Mouse (Mus musculus) adrenal gland, postnatal 25 days (tissue): ENCODE results near the gene Zfp626. TPM values are rescaled to one million over a fixed set of nuclear protein-coding genes. Genes with fewer than 3 reads are reported as not detected.
"Not testable (repeated sequence)": the region's sequence is repeated elsewhere in the genome, so short reads cannot be mapped to it uniquely, and the experiment has no call there.

Experiments
- DNase-seq: peaks from one replicate; pipeline ENCODE4 v3.0.0; 2021; ENCODE audit warnings: mixed read lengths
- total RNA-seq: library from RNA; stranded (reverse); gene quantifications from 2 replicates; pipeline ENCODE4 v1.2.3, GENCODE M21; 2021

Zfp626 gene
- total RNA-seq, 1 experiment from 2014 or later: 10.8 TPM

- DNase-seq: peak; percentile 72
These were observed 53.6 kb downstream of the Zfp626 start for GRCm38 (mm10) chr7:27860396-27861235.

DNA sequence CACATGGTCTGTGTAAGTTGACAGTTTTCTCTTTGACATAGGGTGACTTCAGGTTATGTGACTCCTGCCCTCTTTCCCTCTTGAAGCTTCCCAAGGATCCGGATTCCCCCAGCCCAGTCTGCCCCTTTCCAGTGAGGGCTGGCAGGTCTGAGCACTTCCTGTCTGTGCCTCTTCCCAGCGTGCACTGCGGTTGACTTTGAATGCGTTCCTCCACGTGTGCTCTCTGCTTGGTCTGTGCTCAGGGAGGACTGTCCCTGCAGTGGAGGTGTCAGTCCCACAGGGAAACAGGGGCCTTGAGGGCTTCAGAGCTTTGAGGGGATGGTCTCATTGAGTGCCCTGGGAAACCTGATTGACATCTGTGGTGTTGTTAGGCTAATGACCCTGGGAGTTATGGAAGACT lies 55.6 kb downstream of the Zfp626 start:
- DNase-seq: not testable (repeated sequence)

Other genes starting within 250 kb of the Zfp626 start
- 150 and 209 TPM in 2 replicates for gene Akt2, start 215.6 kb upstream of the Zfp626 start, total RNA-seq
- not detected in 2 replicates for gene Ttc9b, start 153.3 kb upstream of the Zfp626 start, total RNA-seq
- 27.2 and 30.2 TPM in 2 replicates for gene Map3k10, start 132.6 kb upstream of the Zfp626 start, total RNA-seq
- 0.81 and 1.3 TPM in 2 replicates for gene Zfp607b, start 117.9 kb upstream of the Zfp626 start, total RNA-seq
- 16.5 and 18.6 TPM in 2 replicates for gene Zfp60, start 75.8 kb upstream of the Zfp626 start, total RNA-seq
- 4.2 TPM in 2 replicates for gene Zfp59, start 31.4 kb downstream of the Zfp626 start, total RNA-seq
- 7.2 and 8.0 TPM in 2 replicates for gene Zfp607a, start 50.3 kb downstream of the Zfp626 start, total RNA-seq
- gene Zfp974, start 122.3 kb downstream of the Zfp626 start, total RNA-seq: 12.5 and 18.5 TPM in 2 replicates
- 12.5 and 14.7 TPM in 2 replicates for gene Zfp780b, start 172.0 kb downstream of the Zfp626 start, total RNA-seq
- 2.1 and 3.1 TPM in 2 replicates for gene Zfp850, start 206.9 kb downstream of the Zfp626 start, total RNA-seq
- gene Psmc4, start 242.9 kb downstream of the Zfp626 start, total RNA-seq: 154 and 164 TPM in 2 replicates